In the genomic region with DNA sequence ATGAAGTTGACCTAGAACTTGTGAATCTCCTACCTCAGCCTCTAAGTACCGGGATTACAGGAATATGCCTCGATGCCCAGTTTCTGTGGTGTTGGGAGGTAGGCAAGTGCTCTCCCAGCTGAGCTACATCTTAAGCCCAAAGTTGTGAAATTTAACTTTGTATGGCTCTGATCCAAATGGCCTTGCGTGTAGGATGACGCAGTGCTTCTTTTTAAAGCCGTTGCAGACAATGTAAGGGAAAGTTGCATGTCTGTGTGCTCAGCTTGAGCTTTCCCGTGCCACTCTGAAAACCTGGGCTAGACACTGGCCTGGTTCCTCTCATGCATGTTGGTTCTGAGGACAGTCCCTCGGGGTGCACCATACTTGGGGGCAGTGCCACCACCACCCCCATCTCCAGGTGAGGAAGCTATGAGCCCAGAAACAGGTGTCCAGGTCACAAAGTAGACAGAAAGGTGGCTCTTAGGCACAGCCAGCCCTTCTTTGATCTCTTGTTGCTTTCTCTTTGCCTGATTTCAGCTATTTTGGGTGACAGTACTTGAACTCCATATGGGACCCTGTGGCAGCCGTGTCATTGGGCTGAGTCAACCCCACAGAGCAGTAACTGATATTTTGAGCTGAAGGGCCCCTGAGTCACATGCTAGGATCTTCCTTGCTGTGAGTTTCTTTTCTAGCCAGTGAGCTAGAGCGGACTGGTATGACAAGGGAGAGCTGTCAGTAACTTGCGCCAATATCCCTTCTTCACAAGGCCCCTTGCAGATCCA, we compare ENCODE assay signal across 8 mouse cellular contexts. TPM values are rescaled to one million over a fixed set of nuclear protein-coding genes. Genes with fewer than 3 reads are reported as not detected.
A peak's percentile ranks its signal among the peaks of the same experiment; 100 is the strongest.
DNase-seq lines count a peak whose midpoint lies in the region; ATAC-seq lines count a peak whose summit lies in the region.

No protein-coding gene starts in this region.

- no peaks in the 10 kb centered on the region for H3K9me3 ChIP-seq in kidney, embryonic 16.5 days (ENCODE audit: low read length)
- no peaks in the 10 kb centered on the region for H3K9me3 ChIP-seq in heart, embryonic 15.5 days (replicated peaks)

- H3K4me3 ChIP-seq in kidney, embryonic 16.5 days (ENCODE audit: low read length): no peak overlapping the region
- peak overlapping the region; percentile 19; the same call in 1 of the 2 replicates for H3K4me3 ChIP-seq in heart, embryonic 15.5 days

- intact Hi-C loops in left cerebral cortex, postnatal 10 days (cut with DNase I): no loop called here

- WGBS in kidney, embryonic 16.5 days: 66% methylated on average over 10 of the region's 10 CpGs
- WGBS in heart, embryonic 15.5 days: 55% methylated on average over 10 of the region's 10 CpGs

- H3K27me3 ChIP-seq in kidney, embryonic 16.5 days (ENCODE audit: insufficient read depth, low read length): no peaks in the 10 kb centered on the region
- H3K27me3 ChIP-seq in heart, embryonic 15.5 days: no peaks in the 10 kb centered on the region

- H3K36me3 ChIP-seq in kidney, embryonic 16.5 days (ENCODE audit: insufficient read depth, low read length): no peaks in the 10 kb centered on the region
- H3K36me3 ChIP-seq in heart, embryonic 15.5 days: no peaks in the 10 kb centered on the region

- H3K4me1 ChIP-seq in kidney, embryonic 16.5 days (ENCODE audit: insufficient read depth, low read length): peaks cover 64% of the 10 kb centered on the region
- H3K4me1 ChIP-seq in heart, embryonic 15.5 days (replicated peaks): peaks cover 71% of the 10 kb centered on the region

- peak overlapping the region; percentile 84 for H3K27ac ChIP-seq in kidney, embryonic 16.5 days (ENCODE audit: low read length)
- H3K27ac ChIP-seq in heart, embryonic 15.5 days: peak overlapping the region; percentile 97

- peak overlapping the region; percentile 56; the same call in 1 of the 2 replicates for H3K9ac ChIP-seq in kidney, embryonic 16.5 days (replicated peaks; ENCODE audit: low read length)
- H3K9ac ChIP-seq in heart, embryonic 15.5 days: peak overlapping the region; percentile 37; the same call in 1 of the 2 replicates

- ATAC-seq in kidney, embryonic 16.5 days (ENCODE audit: low FRiP score, low TSS enrichment): no peak
- no peak for ATAC-seq in heart, embryonic 15.5 days (replicated peaks; ENCODE audit: insufficient number of reproducible peaks, insufficient read depth, low FRiP score, low read depth)
- no peak for ATAC-seq in erythroid progenitor cell, adult 5-6 weeks (replicated peaks; ENCODE audit: low FRiP score, poor library complexity, severe bottlenecking)

- H3K4me2 ChIP-seq in kidney, embryonic 16.5 days (replicated peaks; ENCODE audit: low read depth, low read length): peak overlapping the region; percentile 34; the same call in 1 of the 2 replicates
- H3K4me2 ChIP-seq in heart, embryonic 15.5 days: peak overlapping the region; percentile 56

- DNase-seq in kidney, postnatal 10 days: no peak
- peak; percentile 86 for DNase-seq in adipocyte (ENCODE audit: low spot score)
- DNase-seq in lung, postnatal 36 days: peak; percentile 77
- DNase-seq in spleen, postnatal 14 days (ENCODE audit: low spot score in 2 of 2): no peak
- DNase-seq in left cerebral cortex, postnatal 10 days (ENCODE audit: extremely low spot score in 1 of 2, low spot score in 2 of 2): no peak

RNA-seq across cellular contexts. Expression of a gene that starts 6.0 kb away (rescaled TPM):
- polyA plus RNA-seq in kidney, embryonic 16.5 days (2015; fragmentation: Nextera tagmentation; extraction: Ambion mirVana): 43.9 and 44.5 TPM in 2 replicates
- polyA plus RNA-seq in heart, embryonic 15.5 days (2015; fragmentation: Nextera tagmentation; extraction: Ambion mirVana): 20.6 and 27.2 TPM in 2 replicates
- 4.7 and 10.1 TPM in 2 replicates for total RNA-seq in erythroid progenitor cell, adult 5-6 weeks (2015; ENCODE audit: low replicate concordance)
- 2.4 and 6.4 TPM in 2 replicates for total RNA-seq in erythroid progenitor cell, adult 5-6 weeks (2017; ENCODE audit: low replicate concordance)
- 10 to 100 TPM; 18.6 to 25.9 TPM for total RNA-seq in left cerebral cortex, postnatal 10 days (2021)

RNA-seq across cellular contexts. Expression of a gene that starts 13.4 kb away (rescaled TPM):
- polyA plus RNA-seq in kidney, embryonic 16.5 days (2015; fragmentation: Nextera tagmentation; extraction: Ambion mirVana): 55.3 and 59.3 TPM in 2 replicates
- 42.2 and 43.2 TPM in 2 replicates for polyA plus RNA-seq in heart, embryonic 15.5 days (2015; fragmentation: Nextera tagmentation; extraction: Ambion mirVana)
- 18.0 and 73.2 TPM in 2 replicates for total RNA-seq in erythroid progenitor cell, adult 5-6 weeks (2015; ENCODE audit: low replicate concordance)
- total RNA-seq in erythroid progenitor cell, adult 5-6 weeks (2017; ENCODE audit: low replicate concordance): 2.2 and 4.1 TPM in 2 replicates
- total RNA-seq in left cerebral cortex, postnatal 10 days (2021): 10 to 100 TPM; 16.2 to 16.8 TPM

RNA-seq across cellular contexts. Expression of a gene that starts 37.8 kb away (rescaled TPM):
- polyA plus RNA-seq in kidney, embryonic 16.5 days (2015; fragmentation: Nextera tagmentation; extraction: Ambion mirVana): 99.9 and 103 TPM in 2 replicates
- polyA plus RNA-seq in heart, embryonic 15.5 days (2015; fragmentation: Nextera tagmentation; extraction: Ambion mirVana): 28.0 and 37.7 TPM in 2 replicates
- not detected in 2 replicates for total RNA-seq in erythroid progenitor cell, adult 5-6 weeks (2015; ENCODE audit: low replicate concordance)
- 0.51 TPM in 1 of 2 replicates, not detected in the other for total RNA-seq in erythroid progenitor cell, adult 5-6 weeks (2017; ENCODE audit: low replicate concordance)
- 1 to 10 TPM; 6.8 to 8.0 TPM for total RNA-seq in left cerebral cortex, postnatal 10 days (2021)

RNA-seq across cellular contexts. Expression of a gene that starts 51.4 kb away (rescaled TPM):
- 19.6 TPM in 2 replicates for polyA plus RNA-seq in kidney, embryonic 16.5 days (2015; fragmentation: Nextera tagmentation; extraction: Ambion mirVana)
- 6.1 and 7.6 TPM in 2 replicates for polyA plus RNA-seq in heart, embryonic 15.5 days (2015; fragmentation: Nextera tagmentation; extraction: Ambion mirVana)
- 1.3 and 14.8 TPM in 2 replicates for total RNA-seq in erythroid progenitor cell, adult 5-6 weeks (2015; ENCODE audit: low replicate concordance)
- total RNA-seq in erythroid progenitor cell, adult 5-6 weeks (2017; ENCODE audit: low replicate concordance): 5.6 and 8.9 TPM in 2 replicates
- total RNA-seq in left cerebral cortex, postnatal 10 days (2021): 10 to 100 TPM; 54.4 to 57.0 TPM

RNA-seq across cellular contexts. Expression of a gene that starts 53.5 kb away (rescaled TPM):
- 9.1 and 10.5 TPM in 2 replicates for polyA plus RNA-seq in kidney, embryonic 16.5 days (2015; fragmentation: Nextera tagmentation; extraction: Ambion mirVana)
- 3.3 and 4.1 TPM in 2 replicates for polyA plus RNA-seq in heart, embryonic 15.5 days (2015; fragmentation: Nextera tagmentation; extraction: Ambion mirVana)
- total RNA-seq in erythroid progenitor cell, adult 5-6 weeks (2015; ENCODE audit: low replicate concordance): 1.8 TPM in 1 of 2 replicates, not detected in the other
- total RNA-seq in erythroid progenitor cell, adult 5-6 weeks (2017; ENCODE audit: low replicate concordance): 0.90 TPM in 1 of 2 replicates, not detected in the other
- 1 to 10 TPM; 1.3 to 1.7 TPM for total RNA-seq in left cerebral cortex, postnatal 10 days (2021)

Comparison
In these comparisons a context has a peak if more than half of its experiments do, and no peak if none do; other contexts are left out.
1. DNase-seq: peak in adipocyte (single experiment) and lung, postnatal 36 days (single experiment); none in kidney, postnatal 10 days (single experiment), spleen, postnatal 14 days (0 of 2) and left cerebral cortex, postnatal 10 days (0 of 2).
2. RNA of a gene that starts 37.8 kb away (total RNA-seq): 6.8 to 8.0 TPM in left cerebral cortex, postnatal 10 days; 0.51 TPM in erythroid progenitor cell, adult 5-6 weeks; every median in the first group is over 4 times any median in the second.